Mouse (Mus musculus) R1 (cell line): ENCODE results near the gene Atxn1l.

Source experiments
- DNase-seq: peaks from one replicate; pipeline ENCODE4 v3.0.0-alpha.2; 2018; ENCODE audit warnings: low read depth, low spot score

Atxn1l gene

GRCm38 (mm10) chr8:109731012-109731411 is 6.5 kb downstream of the Atxn1l start:
- DNase-seq: no peak

- DNase-seq: no peak
Observed at GRCm38 (mm10) chr8:109725106-109725505, 12.4 kb downstream of the Atxn1l start.

- no peak for DNase-seq
Observed at GRCm38 (mm10) chr8:109714961-109715360, 22.6 kb downstream of the Atxn1l start.

- no peak for DNase-seq
Observed at GRCm38 (mm10) chr8:109712521-109712920, 25.0 kb downstream of the Atxn1l start.

DNA sequence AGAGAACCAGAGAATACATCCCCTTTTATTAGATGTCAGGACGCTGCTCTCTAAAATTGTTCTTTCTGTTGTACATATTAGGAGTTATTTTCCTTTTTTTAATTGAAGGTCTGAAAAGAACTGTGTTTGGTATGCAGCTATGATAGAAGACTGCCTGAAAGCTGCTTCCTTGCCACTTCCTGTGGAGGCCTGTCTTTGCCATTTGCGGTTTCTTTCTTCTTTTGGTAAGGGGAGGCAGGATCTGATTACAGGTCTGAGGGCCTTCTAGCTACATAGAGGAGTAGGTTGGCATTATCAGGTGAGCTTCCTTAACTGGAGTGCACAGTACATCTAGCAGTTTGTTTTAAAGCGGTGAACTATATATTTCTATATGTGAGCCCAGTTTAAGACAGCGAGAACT is 29.6 kb downstream of the Atxn1l start:
- no peak for DNase-seq

GRCm38 (mm10) chr8:109706874-109707237 is 30.7 kb downstream of the Atxn1l start:
- DNase-seq: peak; percentile 81

GRCm38 (mm10) chr8:109706076-109706873 is 31.3 kb downstream of the Atxn1l start:
- peak; percentile 56 for DNase-seq

DNA sequence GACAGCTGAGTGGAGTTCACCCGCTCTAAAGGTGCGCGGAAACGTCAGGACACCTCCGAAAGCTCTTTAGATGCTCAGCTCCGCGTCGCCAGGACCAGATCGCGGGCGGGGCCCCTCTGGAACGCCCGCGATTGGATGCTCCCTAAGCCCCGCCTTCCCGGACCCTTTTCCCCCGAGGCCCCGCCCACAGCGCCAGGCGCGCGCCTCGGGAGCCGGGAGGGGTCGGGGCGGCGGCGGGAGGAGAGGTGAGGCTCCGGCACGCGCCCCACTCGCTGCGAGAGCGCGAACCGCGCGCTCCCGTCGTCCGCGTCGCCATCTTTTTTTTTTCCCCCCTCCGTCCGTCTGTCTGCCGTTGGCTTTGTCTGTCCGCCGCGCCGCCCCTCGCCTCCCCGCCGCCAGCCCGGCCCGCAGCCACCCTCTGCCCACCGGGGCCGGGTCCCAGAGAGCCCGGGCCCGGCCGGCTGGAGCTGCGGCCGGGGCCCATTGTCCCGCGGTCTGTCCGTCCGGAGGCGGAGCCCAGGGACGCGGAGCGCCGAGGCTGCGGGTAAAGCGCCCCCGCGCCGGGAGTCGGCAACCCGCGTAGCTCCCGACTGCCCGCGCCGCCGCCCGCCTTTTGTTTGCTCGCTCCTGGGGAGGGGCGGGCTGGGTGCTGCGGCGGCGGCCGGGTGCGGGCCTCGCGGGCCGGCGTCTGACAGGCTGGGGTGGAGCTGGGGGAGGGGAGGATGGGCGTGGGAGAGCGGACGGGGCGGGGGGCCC is 32.0 kb downstream of the Atxn1l start, which contains the start of gene Zfp821:
Gene Zfp821 (plus strand): TSS at position 227 of the 756 bp plus-strand sequence.
- peak; percentile 93 for DNase-seq

DNA sequence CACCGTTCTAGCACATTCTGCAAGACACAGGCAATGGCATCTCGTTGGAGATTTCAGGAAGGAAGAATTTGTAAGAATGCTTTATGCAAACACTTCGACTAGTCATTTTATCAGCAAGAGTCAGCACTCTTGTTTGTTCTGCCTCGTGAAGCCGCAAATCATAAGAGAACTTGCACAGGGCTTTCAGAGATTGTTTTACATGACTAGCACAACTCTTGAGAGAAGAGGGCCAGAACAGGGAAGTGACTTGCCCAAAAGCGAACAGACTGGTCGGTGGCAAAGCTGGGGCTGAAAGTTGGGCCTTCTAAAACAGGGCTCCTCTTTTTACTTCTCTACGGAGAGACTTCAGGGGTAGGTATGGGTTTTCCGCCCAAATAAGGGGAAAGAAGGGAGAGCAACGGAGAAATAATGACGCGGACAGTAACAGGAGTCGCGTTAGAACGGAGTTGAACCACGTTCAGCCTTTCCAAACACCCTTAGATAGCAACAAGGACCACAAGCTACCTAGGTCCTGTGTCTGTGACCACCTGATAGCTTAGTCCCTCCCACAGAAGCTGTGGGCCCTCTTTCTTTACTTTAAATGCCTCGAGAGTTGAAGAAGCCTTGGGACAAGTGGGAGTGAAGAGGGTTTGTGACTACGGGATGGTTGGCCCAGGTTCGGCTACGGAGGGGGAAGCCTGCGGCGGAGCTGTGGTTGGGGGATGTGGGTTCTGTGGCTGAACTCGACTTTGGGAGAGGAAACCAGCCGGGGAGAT is 32.8 kb downstream of the Atxn1l start:
- DNase-seq: peak; percentile 3

- no peak for DNase-seq
Observed at GRCm38 (mm10) chr8:109698477-109698876, 39.1 kb downstream of the Atxn1l start.

DNA sequence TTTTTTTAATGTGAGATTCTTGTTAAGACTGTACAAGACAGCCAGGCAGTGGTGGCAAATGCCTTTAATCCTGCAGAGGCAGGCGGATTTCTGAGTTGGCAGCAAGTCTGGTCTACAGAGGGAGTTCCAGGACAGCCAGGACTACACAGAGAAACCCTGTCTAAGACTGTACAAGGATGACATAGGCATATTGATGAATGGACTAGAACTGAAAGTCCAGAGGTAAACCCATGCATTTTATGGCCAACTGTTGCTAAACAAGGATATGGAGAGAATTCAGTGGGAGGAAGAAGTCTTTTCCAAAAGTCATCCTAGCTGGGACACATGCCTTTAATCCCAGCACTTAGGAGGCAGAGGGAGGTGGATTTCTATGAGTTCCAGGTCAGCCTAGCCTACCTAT is 39.8 kb downstream of the Atxn1l start:
- DNase-seq: no peak

- peak; percentile 6 for DNase-seq
Observed at GRCm38 (mm10) chr8:109694154-109694553, 43.4 kb downstream of the Atxn1l start.

DNA sequence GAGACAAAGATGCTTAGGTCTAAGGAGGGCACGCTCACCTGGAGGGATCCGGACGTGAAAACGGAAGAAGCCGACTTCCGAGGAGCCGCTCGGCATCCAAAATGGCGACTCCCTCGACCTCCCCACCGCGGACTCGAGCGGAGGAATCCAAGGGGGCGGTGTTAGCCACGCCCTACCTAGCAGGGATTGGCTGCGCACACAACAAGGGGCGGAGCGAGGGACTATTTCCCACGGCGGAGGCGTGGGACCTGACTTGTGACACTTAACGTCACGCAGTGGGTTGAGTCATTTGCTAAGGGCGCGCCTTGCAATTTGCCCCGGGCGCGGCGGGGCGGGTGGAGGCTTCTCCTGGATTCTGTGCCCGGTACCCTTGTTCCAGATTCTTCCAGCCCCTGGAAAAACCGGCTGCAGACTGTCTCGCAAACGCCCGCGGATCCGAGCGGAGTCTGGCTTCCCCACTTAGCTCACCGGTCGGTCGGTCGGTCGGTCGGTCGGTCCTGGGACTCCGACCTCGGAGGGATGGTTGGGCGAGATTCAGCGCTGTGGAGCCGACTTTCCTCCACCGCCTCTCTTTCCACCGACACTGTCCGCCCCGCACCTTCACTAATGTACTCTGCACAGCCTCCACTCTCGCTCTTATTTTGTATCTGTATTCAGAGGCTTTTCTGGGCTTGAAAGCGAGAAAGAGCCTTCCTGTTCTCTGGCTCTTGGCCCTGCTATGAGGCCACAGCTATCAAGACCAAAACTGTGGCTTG is 44.2 kb downstream of the Atxn1l start, which contains the start of gene Ist1:
Gene Ist1 (minus strand): TSS at position 115 of the 755 bp plus-strand sequence.
- peak; percentile 98 for DNase-seq

DNA sequence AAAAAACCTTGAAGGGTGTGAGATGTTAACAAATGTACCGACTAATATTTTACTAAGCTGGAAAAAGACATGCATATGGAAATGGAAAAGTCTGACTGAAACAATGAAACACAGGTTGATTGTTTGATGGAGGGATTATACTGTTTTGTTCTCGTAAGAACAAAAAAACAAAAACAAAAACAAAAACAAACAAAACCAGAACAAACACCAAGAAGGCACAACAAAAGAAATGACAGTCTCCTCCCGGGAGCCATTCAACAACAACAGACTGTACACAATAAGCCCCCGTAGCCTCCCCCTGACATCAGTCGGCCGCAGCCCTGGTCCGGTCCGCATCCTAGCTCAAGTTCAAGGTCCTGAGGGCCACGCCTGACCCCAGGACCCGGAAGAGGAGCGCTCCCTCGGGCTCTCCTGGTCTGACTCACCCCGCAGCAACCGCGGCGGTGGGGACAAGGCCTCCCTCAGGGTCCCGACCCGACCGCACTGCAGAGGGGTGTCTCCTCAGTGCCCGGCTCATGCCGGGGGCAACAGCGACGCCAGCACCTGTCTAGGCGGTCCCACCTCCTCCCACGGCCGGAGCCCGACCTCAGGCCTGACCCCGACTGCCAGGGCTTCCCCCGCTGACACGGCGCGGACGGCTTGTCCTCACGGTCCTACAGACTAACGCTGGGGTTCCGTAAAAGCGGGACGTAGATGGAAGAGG is 44.9 kb downstream of the Atxn1l start:
- DNase-seq: peak; percentile 79

DNA sequence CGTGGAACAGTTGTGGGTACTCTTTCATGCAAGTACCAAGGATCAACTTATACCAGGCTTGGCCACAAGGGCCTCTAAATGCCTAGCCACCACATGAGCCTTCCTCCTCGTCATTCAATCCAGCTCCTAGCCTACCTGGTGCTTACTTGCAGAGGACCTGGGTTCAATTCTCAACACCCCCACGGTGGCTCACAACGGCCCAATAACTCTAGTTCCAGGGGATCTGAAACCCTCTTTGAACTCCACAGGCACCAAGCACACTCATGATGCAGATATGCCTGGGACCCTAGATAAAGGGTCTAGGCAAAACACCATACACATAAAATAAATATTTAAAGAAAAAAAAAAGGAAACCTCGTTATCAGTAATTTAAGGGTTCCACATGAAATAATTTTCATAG is 45.8 kb downstream of the Atxn1l start:
- DNase-seq: peak; percentile 53

- no peak for DNase-seq
Observed at GRCm38 (mm10) chr8:109687248-109687647, 50.3 kb downstream of the Atxn1l start.

DNA sequence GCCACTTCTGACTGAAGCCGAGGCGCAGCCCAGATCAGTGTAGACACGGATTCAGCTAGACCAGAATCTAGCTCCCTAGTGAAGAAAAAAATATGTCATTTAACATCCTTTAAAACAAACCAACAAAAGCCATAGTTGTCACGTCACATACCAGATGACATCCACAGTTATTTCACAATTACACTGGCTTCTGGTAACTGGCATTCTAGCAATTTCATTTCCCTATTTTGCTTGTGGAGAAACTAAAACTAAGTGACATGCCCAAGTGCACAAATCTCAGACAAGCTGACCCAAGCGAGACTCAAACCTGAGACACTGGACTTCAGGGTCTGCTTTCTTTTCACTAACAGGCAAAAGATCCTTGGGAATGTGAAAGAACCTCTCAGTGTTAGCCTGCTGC is 55.4 kb downstream of the Atxn1l start:
- DNase-seq: no peak

GRCm38 (mm10) chr8:109681535-109681934 is 56.0 kb downstream of the Atxn1l start:
- DNase-seq: no peak
